Mouse (Mus musculus) limb, embryonic 10.5 days (tissue): Measurements from ENCODE around the gene Mon1b. TPM values are rescaled to one million over a fixed set of nuclear protein-coding genes. Genes with fewer than 3 reads are reported as not detected.

Experiments used
- DNase-seq: peaks from one replicate; pipeline ENCODE4 v3.0.0-alpha.2; 2017; ENCODE audit warnings: low spot score
- H3K27ac ChIP-seq: fragments of 300-500 bp; sonication (generic); 2 replicates; pipeline ENCODE4 v1.5.1; 2016; ENCODE audit warnings: mild to moderate bottlenecking
- H3K27me3 ChIP-seq: fragments of 300-500 bp; sonication (generic); 2 replicates; pipeline ENCODE4 v1.6.1; 2016; ENCODE audit warnings: low read depth, mild to moderate bottlenecking; ENCODE audit not compliant: poor library complexity, severe bottlenecking
- H3K36me3 ChIP-seq: fragments of 300-500 bp; sonication (generic); 2 replicates; pipeline ENCODE4 v1.6.1; 2016; ENCODE audit warnings: mild to moderate bottlenecking, moderate library complexity
- H3K4me1 ChIP-seq: fragments of 300-500 bp; sonication (generic); 2 replicates; pipeline ENCODE4 v1.6.1; 2016
- H3K4me3 ChIP-seq: fragments of 300-500 bp; sonication (generic); 2 replicates; pipeline ENCODE4 v1.5.1; 2016; ENCODE audit warnings: mild to moderate bottlenecking, moderate library complexity
- H3K9me3 ChIP-seq: fragments of 300-500 bp; sonication (generic); replicated peaks from 2 replicates; pipeline ENCODE4 v1.6.1; 2016; ENCODE audit warnings: mild to moderate bottlenecking
- WGBS: fragments of 180-500 bp; shearing (Covaris S2); methylation state at CpG from one replicate; pipeline ENCODE4 v1.1.7; 2016; 5-methylcytosine and 5-hydroxymethylcytosine counted together
- polyA plus RNA-seq: library from polyadenylated mRNA; unstranded; fragments of >200 nt; fragmentation: Nextera tagmentation; extraction: Ambion mirVana; gene quantifications from 2 replicates; pipeline ENCODE4 v1.2.1, GENCODE M21; 2016

Gene Mon1b
- polyA plus RNA-seq, result 7.4 and 7.7 TPM in 2 replicates

DNA sequence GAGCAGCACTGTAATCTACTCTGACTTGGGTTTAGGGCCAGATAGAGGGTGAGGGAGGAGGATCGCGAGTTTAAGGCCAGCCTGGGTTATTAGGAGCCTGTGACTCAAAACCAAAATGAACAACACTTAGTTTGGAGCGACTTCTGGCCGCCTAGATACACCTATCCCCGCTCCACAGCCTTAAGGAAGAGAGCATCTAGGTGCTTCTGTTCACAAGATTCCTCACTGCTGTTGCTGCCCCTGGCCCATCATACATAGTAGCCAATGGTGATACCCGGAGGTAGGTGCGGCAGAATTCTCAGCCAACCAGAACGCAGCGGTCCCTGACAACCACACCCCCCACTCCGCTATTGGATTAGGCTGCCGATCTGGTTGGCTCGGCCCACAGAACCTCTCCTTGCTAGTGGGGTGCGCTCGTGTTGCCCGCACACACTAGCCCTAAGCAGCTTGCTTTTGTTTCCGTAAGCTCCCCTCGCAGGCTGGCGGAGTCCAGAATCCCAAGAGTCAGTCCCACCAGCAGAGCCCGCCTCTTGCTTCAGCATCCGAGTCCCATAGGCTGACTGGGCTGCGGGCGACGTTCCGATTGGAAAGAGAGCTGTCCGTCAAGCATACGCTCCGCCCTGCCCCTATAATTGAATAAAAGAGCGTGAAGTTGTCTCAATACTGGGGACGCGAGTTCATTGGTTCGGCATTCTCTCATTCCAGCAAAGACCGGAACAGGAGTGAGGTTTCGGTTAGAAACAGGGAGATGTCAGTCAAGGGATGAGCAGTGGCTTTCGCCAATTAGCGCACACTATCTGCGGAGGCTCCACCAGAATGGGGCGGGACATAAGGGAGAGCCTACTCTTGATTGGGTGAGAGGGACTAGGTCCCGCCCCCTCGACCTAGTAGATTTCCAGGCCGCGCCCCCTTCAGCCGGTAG is at the start of gene Mon1b:
Gene Mon1b, plus strand, starts transcription at position 918 of the 922 bp plus-strand sequence.
- H3K4me1 ChIP-seq, result peaks cover 17% of the 10 kb centered on the region
- H3K27me3 ChIP-seq, result no peaks in the 10 kb centered on the region
- H3K27ac ChIP-seq, result peak within 1 kb of the TSS; percentile 90
- H3K36me3 ChIP-seq, result peaks cover 24% of the 10 kb centered on the region
- no peaks in the 10 kb centered on the region for H3K9me3 ChIP-seq
- WGBS, result under 1% methylated on average over 42 of the region's 42 CpGs
- DNase-seq, result peak; percentile 89
- peak within 1 kb of the TSS; percentile 73 for H3K4me3 ChIP-seq

- no peaks in the 10 kb centered on the region for H3K4me1 ChIP-seq
- no peak for DNase-seq
- no peaks in the 10 kb centered on the region for H3K27me3 ChIP-seq
- no peaks in the 10 kb centered on the region for H3K9me3 ChIP-seq
- H3K27ac ChIP-seq, result no peak overlapping the region
- WGBS, result 49% methylated on average over 3 of the region's 3 CpGs
- no peak overlapping the region for H3K4me3 ChIP-seq
- no peaks in the 10 kb centered on the region for H3K36me3 ChIP-seq
Observed at GRCm38 (mm10) chr8:113598401-113598800, 37.0 kb upstream of the Mon1b start.

- Histone ChIP-seq H3K4me1 (peaks cover 17% of the 10 kb centered on the region), H3K27ac (no peak overlapping the region), H3K9me3 (no peaks in the 10 kb centered on the region), H3K27me3 (no peaks in the 10 kb centered on the region), H3K4me3 (no peak overlapping the region), H3K36me3 (peaks cover 1% of the 10 kb centered on the region)
- DNase-seq, result no peak
- 12% methylated on average over 3 of the region's 3 CpGs for WGBS
Observed at GRCm38 (mm10) chr8:113632634-113633033, 2.8 kb upstream of the Mon1b start.

GRCm38 (mm10) chr8:113634161-113634560 is 1.2 kb upstream of the Mon1b start:
- Histone ChIP-seq H3K36me3 (peaks cover 16% of the 10 kb centered on the region), H3K27me3 (no peaks in the 10 kb centered on the region), H3K4me1 (peaks cover 17% of the 10 kb centered on the region), H3K27ac (no peak overlapping the region), H3K4me3 (peak overlapping the region; percentile 73), H3K9me3 (no peaks in the 10 kb centered on the region)
- no peak for DNase-seq
- 33% methylated on average over 12 of the region's 12 CpGs for WGBS

DNA sequence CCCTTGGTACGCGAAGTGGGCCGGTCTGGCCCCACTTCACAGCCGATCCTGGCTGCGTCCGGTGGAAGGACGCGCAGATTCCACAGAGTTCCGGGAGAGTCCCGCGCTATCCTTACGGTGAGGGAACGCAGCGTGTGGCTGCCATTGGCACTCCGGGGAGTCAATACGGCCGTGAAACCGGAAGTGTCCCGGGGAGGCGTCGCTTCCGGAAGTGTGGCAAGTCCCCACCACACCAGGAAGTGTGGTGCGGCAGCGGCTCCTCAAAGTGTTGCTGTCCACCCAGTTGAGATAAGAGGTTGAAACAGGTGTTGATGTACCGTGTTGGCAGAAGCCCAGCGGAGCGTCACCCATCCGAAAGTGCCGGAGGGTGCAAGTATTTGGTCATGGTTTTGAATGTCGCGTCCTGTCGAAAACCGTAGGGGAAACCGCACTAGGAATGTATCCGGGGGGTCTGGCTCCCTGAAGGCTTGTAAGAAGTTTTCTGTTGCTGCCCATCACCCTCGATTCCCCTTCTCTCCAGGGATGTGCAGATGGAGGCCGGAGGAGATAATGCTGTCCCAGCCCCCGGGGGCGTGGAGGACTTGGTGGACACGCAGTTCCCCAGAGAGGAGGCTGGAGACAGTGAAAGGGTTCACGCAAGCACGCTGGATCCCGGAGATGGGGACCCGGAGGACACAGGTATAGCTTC is 349 bp downstream of the Mon1b start:
- DNase-seq, result peak; percentile 95
- H3K27me3 ChIP-seq, result no peaks in the 10 kb centered on the region

GRCm38 (mm10) chr8:113636280-113636628 is 867 bp downstream of the Mon1b start:
- H3K4me3 ChIP-seq, result peak overlapping the region; percentile 73
- no peak for DNase-seq
- H3K9me3 ChIP-seq, result no peaks in the 10 kb centered on the region
- H3K36me3 ChIP-seq, result peaks cover 33% of the 10 kb centered on the region
- no peaks in the 10 kb centered on the region for H3K27me3 ChIP-seq
- peaks cover 17% of the 10 kb centered on the region for H3K4me1 ChIP-seq
- WGBS, result 38% methylated on average over 5 of the region's 5 CpGs
- H3K27ac ChIP-seq, result peak overlapping the region; percentile 90; the same call in 1 of the 2 replicates

More for the DNA sequence above, 349 bp downstream of the Mon1b start:
- peak overlapping the region; percentile 90 for H3K27ac ChIP-seq
- peak overlapping the region; percentile 73 for H3K4me3 ChIP-seq
- WGBS, result 1% methylated on average over 44 of the region's 44 CpGs
- peaks cover 31% of the 10 kb centered on the region for H3K36me3 ChIP-seq
- H3K4me1 ChIP-seq, result peaks cover 17% of the 10 kb centered on the region
- no peaks in the 10 kb centered on the region for H3K9me3 ChIP-seq

DNA sequence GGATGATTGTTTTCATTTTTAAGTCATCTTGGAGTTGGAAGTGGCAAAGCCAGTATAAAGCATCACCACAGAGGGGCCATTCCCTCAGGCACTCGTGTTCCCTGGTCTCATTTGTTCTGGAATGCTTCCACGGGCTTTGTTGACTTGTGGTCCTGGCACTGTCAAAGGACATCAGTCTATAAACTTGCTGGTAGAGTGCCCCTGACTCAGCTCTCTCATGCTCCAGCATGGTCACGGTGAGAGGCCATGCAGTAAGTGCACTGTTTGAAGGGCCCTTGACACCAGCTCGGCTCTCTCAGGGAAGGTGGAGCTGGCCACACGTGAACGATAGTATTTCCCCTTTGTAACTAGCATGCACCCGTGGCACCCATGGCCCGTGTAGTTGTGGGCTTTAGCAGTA is 5.0 kb downstream of the Mon1b start:
- Histone ChIP-seq H3K4me3 (no peak overlapping the region), H3K9me3 (no peaks in the 10 kb centered on the region), H3K27me3 (no peaks in the 10 kb centered on the region), H3K4me1 (peaks cover 15% of the 10 kb centered on the region), H3K36me3 (peaks cover 51% of the 10 kb centered on the region), H3K27ac (no peak overlapping the region)
- whole genome bisulfite sequencing, result 89% methylated on average over 8 of the region's 8 CpGs
- no peak for DNase-seq

DNA sequence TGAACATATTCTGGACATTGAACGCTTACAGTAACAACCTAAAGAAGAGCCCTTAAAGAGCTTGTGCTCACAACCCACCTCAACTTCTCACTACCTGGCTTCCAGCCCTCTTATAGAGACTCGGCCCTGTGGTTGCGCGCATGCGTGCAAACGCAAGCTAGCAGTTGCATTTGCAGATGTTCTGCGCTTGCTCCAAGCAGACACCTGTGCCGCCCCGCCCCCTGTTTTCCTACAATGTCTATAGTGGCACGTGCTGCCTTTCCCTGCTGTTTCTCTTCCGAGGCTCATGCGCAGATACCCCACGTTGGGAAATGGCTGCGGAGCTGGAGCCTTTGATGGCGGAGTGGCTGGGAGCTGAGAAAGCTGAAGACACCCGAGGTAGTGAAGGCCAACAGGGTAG is 7.5 kb downstream of the Mon1b start, which contains the start of gene Syce1l:
Gene Syce1l, plus strand, starts transcription at position 288 of the 400 bp plus-strand sequence.
- no peak for DNase-seq
- peaks cover 46% of the 10 kb centered on the region for H3K36me3 ChIP-seq
- H3K9me3 ChIP-seq, result no peaks in the 10 kb centered on the region
- no peak within 1 kb of the TSS for H3K27ac ChIP-seq
- 93% methylated on average over 16 of the region's 16 CpGs for WGBS
- no peaks in the 10 kb centered on the region for H3K27me3 ChIP-seq
- peaks cover 3% of the 10 kb centered on the region; the same call in 1 of the 2 replicates for H3K4me1 ChIP-seq
- no peak within 1 kb of the TSS for H3K4me3 ChIP-seq

- Histone ChIP-seq H3K4me1 (peaks cover 3% of the 10 kb centered on the region; the same call in 1 of the 2 replicates), H3K36me3 (peaks cover 39% of the 10 kb centered on the region), H3K9me3 (no peaks in the 10 kb centered on the region), H3K4me3 (no peak overlapping the region), H3K27ac (no peak overlapping the region), H3K27me3 (no peaks in the 10 kb centered on the region)
- DNase-seq, result no peak
- WGBS, result 90% methylated on average over 8 of the region's 8 CpGs
Observed at GRCm38 (mm10) chr8:113643479-113644210, 8.3 kb downstream of the Mon1b start.

GRCm38 (mm10) chr8:113645220-113645619 is 9.8 kb downstream of the Mon1b start:
- 77% methylated on average over 5 of the region's 5 CpGs for WGBS
- no peak for DNase-seq
- Histone ChIP-seq H3K27me3 (no peaks in the 10 kb centered on the region), H3K4me1 (peaks cover 3% of the 10 kb centered on the region; the same call in 1 of the 2 replicates), H3K9me3 (no peaks in the 10 kb centered on the region), H3K27ac (no peak overlapping the region), H3K4me3 (no peak overlapping the region), H3K36me3 (peaks cover 24% of the 10 kb centered on the region)

DNA sequence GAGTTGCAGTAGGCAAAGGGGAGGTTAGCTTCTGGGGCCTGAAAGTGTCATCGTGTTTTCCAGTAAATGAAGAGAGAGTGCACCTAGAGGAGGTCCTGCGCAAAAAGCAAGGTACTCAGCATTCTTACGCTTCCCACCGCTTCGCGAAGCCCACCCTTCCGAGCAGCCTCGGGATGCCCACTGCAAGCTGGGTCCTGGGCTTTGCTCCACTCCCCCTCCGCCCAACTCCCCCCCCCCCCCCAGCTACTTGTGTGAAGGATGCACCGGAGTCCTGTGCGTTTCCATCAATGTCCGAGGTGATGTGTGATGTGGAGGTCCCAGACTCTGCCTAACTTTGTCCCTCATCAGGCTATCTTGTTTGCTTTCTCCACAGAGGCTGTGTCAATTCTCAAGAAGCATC is 17.1 kb downstream of the Mon1b start:
- Histone ChIP-seq H3K4me1 (no peaks in the 10 kb centered on the region), H3K4me3 (no peak overlapping the region), H3K27ac (no peak overlapping the region), H3K9me3 (no peaks in the 10 kb centered on the region), H3K27me3 (0 out of 2 replicates have a peak, but pooled peaks cover 11% of the 10 kb centered on the region), H3K36me3 (no peaks in the 10 kb centered on the region)
- WGBS, result 82% methylated on average over 12 of the region's 12 CpGs
- no peak for DNase-seq

- no peaks in the 10 kb centered on the region for H3K9me3 ChIP-seq
- no peak overlapping the region for H3K4me3 ChIP-seq
- H3K27ac ChIP-seq, result no peak overlapping the region
- H3K27me3 ChIP-seq, result 0 out of 2 replicates have a peak, but pooled peaks cover 11% of the 10 kb centered on the region
- 57% methylated on average over 4 of the region's 4 CpGs for WGBS
- no peak for DNase-seq
- H3K36me3 ChIP-seq, result no peaks in the 10 kb centered on the region
- no peaks in the 10 kb centered on the region for H3K4me1 ChIP-seq
Observed at GRCm38 (mm10) chr8:113653151-113653550, 17.8 kb downstream of the Mon1b start.
